9 mouse cellular contexts compared by ENCODE assay signal in the genomic region with DNA sequence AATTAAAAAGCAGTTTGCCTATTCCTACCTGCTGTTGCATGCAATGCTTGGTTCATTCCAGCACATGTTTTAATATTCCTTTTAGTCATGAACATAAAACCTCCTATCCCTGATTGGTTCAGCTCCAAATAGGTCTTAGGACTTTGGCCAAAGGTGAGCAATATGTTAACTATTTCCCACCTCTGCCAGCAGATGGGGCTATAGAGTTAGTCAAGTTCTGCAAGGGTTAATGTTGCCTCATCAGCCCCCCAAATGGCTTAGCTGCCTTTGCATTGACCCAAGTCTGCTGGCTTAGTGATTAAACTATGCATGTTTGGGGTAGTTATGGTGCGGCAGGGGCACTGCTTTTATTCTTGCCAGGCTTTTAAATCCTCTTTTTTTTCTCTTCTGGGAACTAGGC.
DNase-seq lines count a peak whose midpoint lies in the region; ATAC-seq lines count a peak whose summit lies in the region.
"Had no signal": no experiment of that assay in that cellular context is flagged by ENCODE, and none has a peak within 500 bp of the region (broad histone marks: within the 10 kb centered on the region; RNA-seq: fewer than 3 reads in every experiment).

No protein-coding gene starts in this region.

- DNase-seq in adrenal gland, postnatal 14 days: peak; percentile 33
- DNase-seq in adrenal gland, adult 18-20 months (ENCODE audit: low spot score in 2 of 2): no peak
- DNase-seq in midbrain, embryonic 10.5 days (ENCODE audit: low spot score): peak; percentile 26
- peak; percentile 55 for DNase-seq in retina, embryonic 14.5 days (ENCODE audit: low spot score)
- no peak for DNase-seq in right cerebral cortex, postnatal 25 days
- no peak for DNase-seq in urinary bladder, postnatal 14 days (ENCODE audit: low spot score)

- no peaks in the 10 kb centered on the region for H3K9me3 ChIP-seq in midbrain, embryonic 10.5 days (replicated peaks)
- H3K9me3 ChIP-seq in midbrain, embryonic 13.5 days: no peaks in the 10 kb centered on the region
- H3K9me3 ChIP-seq: heart, embryonic 13.5 days had no signal

- no peak overlapping the region for H3K4me3 ChIP-seq in midbrain, embryonic 10.5 days
- H3K4me3 ChIP-seq in midbrain, embryonic 13.5 days (replicated peaks): no peak overlapping the region
- H3K4me3 ChIP-seq: heart, embryonic 13.5 days had no signal

- H3K36me3 ChIP-seq in midbrain, embryonic 10.5 days: no peaks in the 10 kb centered on the region
- no peaks in the 10 kb centered on the region for H3K36me3 ChIP-seq in midbrain, embryonic 13.5 days
- H3K36me3 ChIP-seq: heart, embryonic 13.5 days had no signal

- ATAC-seq in midbrain, embryonic 13.5 days: no peak
- peak; percentile 42 to 53; a peak in 1 of 4 replicates for ATAC-seq in hematopoietic stem cell, adult 5-6 weeks (replicated peaks in 1 of 2; ENCODE audit: insufficient read depth in 1 of 2, low FRiP score in 2 of 2, low TSS enrichment in 1 of 2, low read depth in 1 of 2, poor library complexity in 2 of 2, severe bottlenecking in 2 of 2)

- H3K9ac ChIP-seq in midbrain, embryonic 13.5 days (replicated peaks): no peak overlapping the region
- H3K9ac ChIP-seq: heart, embryonic 13.5 days had no signal

- no peaks in the 10 kb centered on the region for H3K4me1 ChIP-seq in midbrain, embryonic 10.5 days
- H3K4me1 ChIP-seq in midbrain, embryonic 13.5 days (replicated peaks): no peaks in the 10 kb centered on the region
- H3K4me1 ChIP-seq: heart, embryonic 13.5 days had no signal

- no peaks in the 10 kb centered on the region for H3K27me3 ChIP-seq in midbrain, embryonic 10.5 days (ENCODE audit: low read depth, poor library complexity, severe bottlenecking)
- no peaks in the 10 kb centered on the region for H3K27me3 ChIP-seq in midbrain, embryonic 13.5 days
- H3K27me3 ChIP-seq: heart, embryonic 13.5 days had no signal

- 32% methylated on average over 1 of the region's 1 CpGs for WGBS in midbrain, embryonic 10.5 days
- 36% methylated on average over 1 of the region's 1 CpGs for WGBS in midbrain, embryonic 13.5 days

- H3K4me2 ChIP-seq in midbrain, embryonic 13.5 days (replicated peaks): no peak overlapping the region
- H3K4me2 ChIP-seq: heart, embryonic 13.5 days had no signal

- no peak overlapping the region for H3K27ac ChIP-seq in midbrain, embryonic 10.5 days (replicated peaks)
- no peak overlapping the region for H3K27ac ChIP-seq in midbrain, embryonic 13.5 days
- H3K27ac ChIP-seq: heart, embryonic 13.5 days had no signal

Comparison
In these comparisons a context has a peak if more than half of its experiments do, and no peak if none do; other contexts are left out.
1. DNase-seq: peak in adrenal gland, postnatal 14 days (single experiment), midbrain, embryonic 10.5 days (single experiment) and retina, embryonic 14.5 days (single experiment); none in adrenal gland, adult 18-20 months (0 of 2), right cerebral cortex, postnatal 25 days (single experiment) and urinary bladder, postnatal 14 days (single experiment).